ENCODE assay signal across 8 mouse cellular contexts in the genomic region with DNA sequence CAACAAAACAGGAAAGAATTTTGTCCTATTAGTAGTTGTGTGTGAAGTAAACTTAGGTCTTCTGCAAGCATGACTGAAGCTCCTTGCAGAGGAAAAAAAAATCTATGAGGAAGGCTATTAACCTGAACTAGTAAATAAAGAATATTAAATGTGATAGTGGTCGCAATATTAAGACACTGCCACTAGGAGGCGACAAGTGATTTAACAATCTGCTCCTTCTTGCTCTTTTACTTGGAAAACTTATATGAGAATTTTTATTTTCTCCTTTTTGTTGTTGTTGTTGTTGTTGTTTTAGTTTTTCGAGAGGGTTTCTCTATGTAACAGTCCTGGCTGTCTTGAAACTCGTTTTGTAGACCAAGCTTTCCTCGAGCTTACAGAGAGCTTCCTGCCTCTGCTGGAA. TPM values are rescaled to one million over a fixed set of nuclear protein-coding genes. Genes with fewer than 3 reads are reported as not detected.
DNase-seq lines count a peak whose midpoint lies in the region; ATAC-seq and TF ChIP-seq lines count a peak whose summit lies in the region.

No protein-coding gene starts in this region.

- peak overlapping the region; percentile 89 for H3K27ac ChIP-seq in hindbrain, embryonic 12.5 days
- H3K27ac ChIP-seq in macrophage, result peak overlapping the region; percentile 29

- peaks cover 10% of the 10 kb centered on the region for H3K4me1 ChIP-seq in hindbrain, embryonic 12.5 days

- peak overlapping the region; percentile 69 for H3K4me2 ChIP-seq in hindbrain, embryonic 12.5 days (replicated peaks)

- POLR2A ChIA-PET in Patski (lab: Charles Lee), result interaction anchor here (0.6 to 1.8 kb wide), 5 partner anchors 41 to 265 kb away, joined by 3 to 10 read pairs (median 3); no protein-coding TSS in a partner anchor

- H3K36me3 ChIP-seq in hindbrain, embryonic 12.5 days, result peaks cover 8% of the 10 kb centered on the region
- no peaks in the 10 kb centered on the region for H3K36me3 ChIP-seq in macrophage (ENCODE audit: inconsistent target)
- H3K36me3 ChIP-seq in splenic B cell, adult 2 months (ENCODE audit: control insufficient read depth, insufficient read depth, low read length, poor library complexity, severe bottlenecking), result peaks cover 2% of the 10 kb centered on the region; the same call in 1 of the 2 replicates

- no peaks in the 10 kb centered on the region for H3K27me3 ChIP-seq in Patski
- no peaks in the 10 kb centered on the region for H3K27me3 ChIP-seq in hindbrain, embryonic 12.5 days
- H3K27me3 ChIP-seq in splenic B cell, adult 2 months (ENCODE audit: control insufficient read depth, insufficient read depth, low read length, poor library complexity, severe bottlenecking), result no peaks in the 10 kb centered on the region; the same call in 1 of the 2 replicates

- no peaks in the 10 kb centered on the region for H3K79me2 ChIP-seq in macrophage (ENCODE audit: inconsistent target)

- H3K9me3 ChIP-seq in hindbrain, embryonic 12.5 days (replicated peaks), result no peaks in the 10 kb centered on the region

- peak; percentile 53 for TF ChIP-seq CTCF in Patski (IDR thresholded peaks at IDR 0.05)

- WGBS in hindbrain, embryonic 12.5 days, result 6% methylated on average over 5 of the region's 5 CpGs
- 0% methylated on average over 4 of the region's 5 CpGs for WGBS in macrophage (ENCODE audit: missing documents)

- DNase-seq in CD4-positive, CD25-positive, alpha-beta regulatory T cell, adult 2 months (ENCODE audit: low read depth, low spot score), result peak; percentile 81
- DNase-seq in Patski (ENCODE audit: low read depth, low spot score), result peak; percentile 49
- DNase-seq in layer of hippocampus, postnatal 10 days (ENCODE audit: low spot score in 2 of 2), result peak; percentile 41 to 58
- DNase-seq in splenic B cell, adult 2 months (ENCODE audit: low read depth, low spot score), result peak; percentile 83

- CTCF ChIA-PET in Patski (lab: Charles Lee), result interaction anchor here (0.7 to 2.5 kb wide), 9 partner anchors 36 to 282 kb away, joined by 3 to 18 read pairs (median 3); no protein-coding TSS in a partner anchor

- no peak for ATAC-seq in CD4-positive, CD25-positive, alpha-beta regulatory T cell, adult 4 months
- ATAC-seq in Patski, result peak; percentile 42
- ATAC-seq in erythroblast, adult 5-6 weeks (replicated peaks; ENCODE audit: low FRiP score, poor library complexity, severe bottlenecking), result peak; percentile 54
- ATAC-seq in hindbrain, embryonic 12.5 days (ENCODE audit: low FRiP score), result no peak

- H3K9ac ChIP-seq in hindbrain, embryonic 12.5 days, result no peak overlapping the region

- H3K4me3 ChIP-seq in hindbrain, embryonic 12.5 days, result peak overlapping the region; percentile 66; the same call in 1 of the 2 replicates
- no peak overlapping the region; the same call in 1 of the 2 replicates for H3K4me3 ChIP-seq in macrophage (ENCODE audit: inconsistent target)

- in situ Hi-C loops in Patski (cut with MboI; ENCODE audit: low pct_unique_long_range_greater_than_20kb), result loop anchor here (5.0 to 25.0 kb wide), 3 partner anchors 88 to 628 kb away; a partner anchor contains a TSS

RNA-seq across cellular contexts. Expression of a gene that starts 1.1 kb away (rescaled TPM):
- polyA plus RNA-seq in CD4-positive, CD25-positive, alpha-beta regulatory T cell, adult 4 months (2017; shearing (Covaris generic)), result 100 to 1,000 TPM; 116 to 128 TPM
- polyA plus RNA-seq in Patski (2021) (92.1 TPM), macrophage (2018) (30.1 to 131 TPM (median 49.8 TPM) in 3 replicates)
- 14.4 and 28.6 TPM in 2 replicates for total RNA-seq in erythroblast, adult 5-6 weeks (2015; ENCODE audit: low replicate concordance)
- 16.7 and 28.5 TPM in 2 replicates for total RNA-seq in erythroblast, adult 5-6 weeks (2017; ENCODE audit: low replicate concordance)
- 135 and 136 TPM in 2 replicates for polyA plus RNA-seq in hindbrain, embryonic 12.5 days (2016; fragmentation: Nextera tagmentation; extraction: Ambion mirVana)
- 10 to 100 TPM; 29.2 to 33.8 TPM for total RNA-seq in layer of hippocampus, postnatal 10 days (2021)
- total RNA-seq in macrophage (2018; cell fraction: chromatin; rRNA removed), result 10 to 100 TPM in 12 of 26 experiments, 1 to 10 TPM in 14; 2.0 to 22.6 (median 8.2) TPM
- 10 to 100 TPM; 18.4 to 41.7 (median 31.5) TPM for total RNA-seq in macrophage (2018; cell fraction: cytosol; rRNA removed)
- 10 to 100 TPM in 14 of 26 experiments, 1 to 10 TPM in 12; 3.2 to 31.0 (median 10.3) TPM for total RNA-seq in macrophage (2018; cell fraction: nucleus; rRNA removed)

RNA-seq across cellular contexts. Expression of a gene that starts 12.1 kb away (rescaled TPM):
- 10 to 100 TPM; 59.7 to 68.8 TPM for polyA plus RNA-seq in CD4-positive, CD25-positive, alpha-beta regulatory T cell, adult 4 months (2017; shearing (Covaris generic))
- polyA plus RNA-seq in Patski (2021), result 40.5 TPM
- total RNA-seq in erythroblast, adult 5-6 weeks (2015; ENCODE audit: low replicate concordance), result 24.6 and 26.8 TPM in 2 replicates
- 24.8 and 31.6 TPM in 2 replicates for total RNA-seq in erythroblast, adult 5-6 weeks (2017; ENCODE audit: low replicate concordance)
- 65.4 and 67.0 TPM in 2 replicates for polyA plus RNA-seq in hindbrain, embryonic 12.5 days (2016; fragmentation: Nextera tagmentation; extraction: Ambion mirVana)
- 10 to 100 TPM; 28.1 to 35.3 TPM for total RNA-seq in layer of hippocampus, postnatal 10 days (2021)
- 10 to 100 TPM in 7 of 26 experiments, 1 to 10 TPM in 19; 2.2 to 14.4 (median 7.6) TPM for total RNA-seq in macrophage (2018; cell fraction: chromatin; rRNA removed)
- 10 to 100 TPM in 25 of 26 experiments, 1 to 10 TPM in 1; 8.5 to 30.6 (median 23.3) TPM for total RNA-seq in macrophage (2018; cell fraction: cytosol; rRNA removed)
- 10 to 100 TPM in 8 of 26 experiments, 1 to 10 TPM in 18; 2.6 to 19.8 (median 7.4) TPM for total RNA-seq in macrophage (2018; cell fraction: nucleus; rRNA removed)
- polyA plus RNA-seq in macrophage (2018), result 15.7 to 56.1 TPM (median 40.4 TPM) in 3 replicates

RNA-seq across cellular contexts. Expression of a gene that starts 43.0 kb away (rescaled TPM):
- polyA plus RNA-seq in CD4-positive, CD25-positive, alpha-beta regulatory T cell, adult 4 months (2017; shearing (Covaris generic)), result 10 to 100 TPM; 59.6 to 85.7 TPM
- polyA plus RNA-seq in Patski (2021) (56.5 TPM), macrophage (2018) (35.2 to 73.4 TPM (median 38.5 TPM) in 3 replicates)
- 49.9 and 70.3 TPM in 2 replicates for total RNA-seq in erythroblast, adult 5-6 weeks (2015; ENCODE audit: low replicate concordance)
- 60.2 and 63.1 TPM in 2 replicates for total RNA-seq in erythroblast, adult 5-6 weeks (2017; ENCODE audit: low replicate concordance)
- polyA plus RNA-seq in hindbrain, embryonic 12.5 days (2016; fragmentation: Nextera tagmentation; extraction: Ambion mirVana), result 53.7 and 57.7 TPM in 2 replicates
- total RNA-seq in layer of hippocampus, postnatal 10 days (2021), result 10 to 100 TPM; 43.2 to 48.9 TPM
- total RNA-seq in macrophage (2018; cell fraction: chromatin; rRNA removed), result 10 to 100 TPM in 21 of 26 experiments, 1 to 10 TPM in 5; 7.0 to 52.8 (median 22.2) TPM
- total RNA-seq in macrophage (2018; cell fraction: cytosol; rRNA removed), result 10 to 100 TPM; 27.3 to 55.4 (median 42.0) TPM
- 10 to 100 TPM; 14.4 to 59.7 (median 29.2) TPM for total RNA-seq in macrophage (2018; cell fraction: nucleus; rRNA removed)

Comparison
In these comparisons a context has a peak if more than half of its experiments do, and no peak if none do; other contexts are left out.
1. ATAC-seq: peak in Patski (single experiment) and erythroblast, adult 5-6 weeks (single experiment); none in CD4-positive, CD25-positive, alpha-beta regulatory T cell, adult 4 months (single experiment) and hindbrain, embryonic 12.5 days (single experiment).
2. Peak in every context shown above with its lines, with median percentiles within 50 percentile points of each other: DNase-seq.